Mouse (Mus musculus): ENCODE results near the gene Pkib. TPM values are rescaled to one million over a fixed set of nuclear protein-coding genes. Genes with fewer than 3 reads are reported as not detected.

Pkib gene
- polyA plus RNA-seq, 1 experiment: not detected

GRCm38 (mm10) chr10:57763044-57763443, 131.3 kb downstream of the Pkib start:
- TF ChIP-seq GATA1 (IDR thresholded peaks at IDR 0.05; ENCODE audit: low read length): no peak

- TF ChIP-seq GATA1 (IDR thresholded peaks at IDR 0.05; ENCODE audit: low read length): no peak
These were observed 151.7 kb downstream of the Pkib start for GRCm38 (mm10) chr10:57783289-57784130.

- no peak for TF ChIP-seq GATA1 (IDR thresholded peaks at IDR 0.05; ENCODE audit: low read length)
These were observed 152.5 kb downstream of the Pkib start for GRCm38 (mm10) chr10:57784131-57784875.

GRCm38 (mm10) chr10:57784876-57785150, 153.0 kb downstream of the Pkib start, which contains the start of gene Fabp7:
Gene Fabp7, plus strand, starts transcription at chr10:57784881.
- no peak for TF ChIP-seq GATA1 (IDR thresholded peaks at IDR 0.05; ENCODE audit: low read length)

- TF ChIP-seq GATA1 (IDR thresholded peaks at IDR 0.05; ENCODE audit: low read length): no peak
These were observed 153.8 kb downstream of the Pkib start for GRCm38 (mm10) chr10:57785552-57785951.

Other genes starting within 250 kb of the Pkib start
- 0.24 and 0.33 TPM in 2 replicates for gene Hsf2, start 145.6 kb upstream of the Pkib start, polyA plus RNA-seq (2012)
- 4.2 and 4.3 TPM in 2 replicates for gene Serinc1, start 99.5 kb upstream of the Pkib start, polyA plus RNA-seq (2012)
- 0.10 TPM in 1 of 2 replicates, not detected in the other for gene Fabp7, start 152.9 kb downstream of the Pkib start, polyA plus RNA-seq (2012)
- not detected in 2 replicates for gene Smpdl3a, start 162.4 kb downstream of the Pkib start, polyA plus RNA-seq (2012)

Measured in G1E-ER4 (cell line).